Mouse (Mus musculus) thymus, adult 2 months (tissue): Measurements from ENCODE around the gene Phf7. TPM values are rescaled to one million over a fixed set of nuclear protein-coding genes. Genes with fewer than 3 reads are reported as not detected.

Experiments used
- DNase-seq: peaks from one replicate; pipeline ENCODE4 v3.0.0; 2021
- H3K27ac ChIP-seq: fragments of 200-500 bp; 2 replicates; pipeline ENCODE4 v1.5.1; 2012; ENCODE audit warnings: low read length, control low read depth; ENCODE audit not compliant: control insufficient read depth, insufficient read depth
- H3K27me3 ChIP-seq: fragments of 200-500 bp; 2 replicates; pipeline ENCODE4 v1.6.1; 2012; ENCODE audit warnings: mild to moderate bottlenecking, low read length, moderate library complexity, mixed read lengths; ENCODE audit not compliant: control insufficient read depth, insufficient read depth
- H3K36me3 ChIP-seq: fragments of 200-500 bp; 2 replicates; pipeline ENCODE4 v1.6.1; 2012; ENCODE audit warnings: mild to moderate bottlenecking, low read length, moderate library complexity; ENCODE audit not compliant: control insufficient read depth, insufficient read depth
- H3K4me1 ChIP-seq: fragments of 200-500 bp; replicated peaks from 2 replicates; pipeline ENCODE4 v1.6.1; 2012; ENCODE audit warnings: low read length; ENCODE audit not compliant: control insufficient read depth, insufficient read depth
- H3K4me3 ChIP-seq: fragments of 200-500 bp; 2 replicates; pipeline ENCODE4 v1.5.1; 2012; ENCODE audit warnings: mild to moderate bottlenecking, low read length, control low read depth, moderate library complexity; ENCODE audit not compliant: control insufficient read depth, insufficient read depth
- CTCF ChIP-seq: fragments of 200-500 bp; IDR thresholded peaks from 2 replicates; pipeline ENCODE4 v1.5.1; 2012; ENCODE audit warnings: mild to moderate bottlenecking, control low read depth, low read length, moderate library complexity, borderline replicate concordance; ENCODE audit not compliant: control insufficient read depth, poor library complexity, insufficient read depth; ENCODE audit errors: extremely low read depth
- POLR2A ChIP-seq: fragments of 200-500 bp; IDR thresholded peaks from 2 replicates; pipeline ENCODE4 v1.6.1; 2012; ENCODE audit warnings: mild to moderate bottlenecking, low read length, control low read depth, moderate library complexity; ENCODE audit not compliant: control insufficient read depth, poor library complexity, insufficient read depth; ENCODE audit errors: extremely low read depth
- WGBS: fragments of 180-500 bp; shearing (Covaris S2); methylation state at CpG from one replicate; pipeline ENCODE4 v1.1.7; 2018; 5-methylcytosine and 5-hydroxymethylcytosine counted together
- polyA plus RNA-seq: library from polyadenylated mRNA; depleted of rRNA; stranded (reverse); fragments of >200 nt; gene quantifications from 2 replicates; pipeline ENCODE4 v1.2.3, GENCODE M21; 2012

The Phf7 gene
- polyA plus RNA-seq, 1 experiment: 7.4 TPM

- H3K4me3 ChIP-seq: no peak overlapping the region
- no peak for TF ChIP-seq CTCF
- TF ChIP-seq POLR2A: no peak
- H3K36me3 ChIP-seq: 0 out of 2 replicates have a peak, but pooled peaks cover 2% of the 10 kb centered on the region
- H3K27ac ChIP-seq: no peak overlapping the region
- WGBS: 95% methylated on average over 6 of the region's 6 CpGs
- peaks cover 8% of the 10 kb centered on the region for H3K4me1 ChIP-seq
- no peaks in the 10 kb centered on the region for H3K27me3 ChIP-seq
- no peak for DNase-seq
These were observed 2.7 kb downstream of the Phf7 start for GRCm38 (mm10) chr14:31248396-31248795.

- Histone ChIP-seq H3K36me3 (no peaks in the 10 kb centered on the region), H3K4me1 (0 out of 2 replicates have a peak, but pooled peaks cover 2% of the 10 kb centered on the region), H3K27ac (no peak overlapping the region), H3K27me3 (no peaks in the 10 kb centered on the region), H3K4me3 (no peak overlapping the region)
- DNase-seq: no peak
- 87% methylated on average over 1 of the region's 1 CpGs for WGBS
- TF ChIP-seq CTCF: no peak
- TF ChIP-seq POLR2A: no peak
These were observed 5.2 kb downstream of the Phf7 start for GRCm38 (mm10) chr14:31245946-31246345.

GRCm38 (mm10) chr14:31244777-31245176 is 6.3 kb downstream of the Phf7 start:
- TF ChIP-seq POLR2A: no peak
- TF ChIP-seq CTCF: no peak
- 45% methylated on average over 1 of the region's 1 CpGs for WGBS
- H3K36me3 ChIP-seq: no peaks in the 10 kb centered on the region
- no peak overlapping the region for H3K4me3 ChIP-seq
- H3K27me3 ChIP-seq: no peaks in the 10 kb centered on the region
- no peak for DNase-seq
- H3K27ac ChIP-seq: no peak overlapping the region
- no peaks in the 10 kb centered on the region for H3K4me1 ChIP-seq

- Histone ChIP-seq H3K27me3 (no peaks in the 10 kb centered on the region), H3K4me1 (no peaks in the 10 kb centered on the region), H3K36me3 (no peaks in the 10 kb centered on the region), H3K4me3 (no peak overlapping the region), H3K27ac (no peak overlapping the region)
- no peak for DNase-seq
- 85% methylated on average over 3 of the region's 3 CpGs for WGBS
- TF ChIP-seq POLR2A: no peak
- TF ChIP-seq CTCF: no peak
These were observed 10.6 kb downstream of the Phf7 start for GRCm38 (mm10) chr14:31240528-31240927.

- Histone ChIP-seq H3K36me3 (no peaks in the 10 kb centered on the region), H3K27me3 (no peaks in the 10 kb centered on the region), H3K27ac (no peak overlapping the region), H3K4me3 (no peak overlapping the region), H3K4me1 (0 out of 2 replicates have a peak, but pooled peaks cover 3% of the 10 kb centered on the region)
- TF ChIP-seq POLR2A (no peak), CTCF (no peak)
- WGBS: 95% methylated on average over 7 of the region's 7 CpGs
- no peak for DNase-seq
These were observed 13.8 kb downstream of the Phf7 start for GRCm38 (mm10) chr14:31237101-31237882.

- WGBS: 10% methylated on average over 11 of the region's 11 CpGs
- Histone ChIP-seq H3K4me3 (no peak overlapping the region), H3K27me3 (no peaks in the 10 kb centered on the region), H3K27ac (no peak overlapping the region), H3K36me3 (no peaks in the 10 kb centered on the region), H3K4me1 (0 out of 2 replicates have a peak, but pooled peaks cover 3% of the 10 kb centered on the region)
- DNase-seq: peak; percentile 75
- TF ChIP-seq POLR2A: no peak
- TF ChIP-seq CTCF: peak; percentile 19; the same call in 1 of the 2 replicates
These were observed 17.0 kb downstream of the Phf7 start for GRCm38 (mm10) chr14:31233996-31234591.
